In the genomic region with DNA sequence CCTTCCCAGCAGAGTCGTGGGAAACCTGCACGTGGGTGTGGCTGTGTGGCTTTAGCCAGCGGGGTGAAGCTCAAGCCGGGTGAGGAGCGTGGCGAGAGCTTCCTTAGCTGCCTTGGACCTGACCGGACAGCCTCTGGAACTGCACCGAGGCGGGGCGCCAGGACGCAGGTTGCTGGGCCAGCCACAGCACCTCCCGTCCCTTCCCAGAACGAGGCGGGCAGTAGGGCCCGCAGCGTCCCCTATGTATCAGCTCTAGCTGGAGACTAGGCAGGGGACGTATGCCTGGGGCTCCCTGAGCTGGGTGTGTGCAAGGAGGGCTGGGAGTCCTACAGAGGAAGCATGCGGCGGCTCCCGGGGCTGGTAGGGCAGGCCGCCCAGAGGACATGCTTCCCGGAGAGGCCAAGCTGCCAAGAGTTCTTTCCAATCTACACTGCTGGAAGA, we compare ENCODE assay signal across 8 mouse cellular contexts. TPM values are rescaled to one million over a fixed set of nuclear protein-coding genes. Genes with fewer than 3 reads are reported as not detected.
A peak's percentile ranks its signal among the peaks of the same experiment; 100 is the strongest.
DNase-seq lines count a peak whose midpoint lies in the region; ATAC-seq and TF ChIP-seq lines count a peak whose summit lies in the region.

No protein-coding gene starts in this region.

- ATAC-seq in forebrain, postnatal 0 days: peak; percentile 75
- peak; percentile 53 for ATAC-seq in megakaryocyte progenitor cell, adult 5-6 weeks (replicated peaks; ENCODE audit: poor library complexity)
- ATAC-seq in monocyte, adult 5-6 weeks (replicated peaks; ENCODE audit: insufficient number of reproducible peaks, low FRiP score, low TSS enrichment, poor library complexity, severe bottlenecking): no peak

- in situ Hi-C loops in ES-E14 (cut with MboI; ENCODE audit: low sequenced_read_pairs in 2 of 2, unreplicated experiment in 2 of 2): no loop called here

- peak overlapping the region; percentile 33 to 68 for H3K4me3 ChIP-seq in ES-E14 (ENCODE audit: insufficient read depth in 1 of 2, low read depth in 1 of 2, low read length in 2 of 2, poor library complexity in 1 of 2, severe bottlenecking in 1 of 2)
- H3K4me3 ChIP-seq in forebrain, postnatal 0 days (ENCODE audit: low read depth, low read length): peak overlapping the region; percentile 62
- H3K4me3 ChIP-seq in limb, embryonic 10.5 days: peak overlapping the region; percentile 63

- WGBS in forebrain, postnatal 0 days: 3% methylated on average over 22 of the region's 22 CpGs
- under 1% methylated on average over 22 of the region's 22 CpGs for WGBS in limb, embryonic 10.5 days

- H3K9me3 ChIP-seq in ES-E14 (ENCODE audit: control insufficient read depth, insufficient read depth, low read depth, low read length): no peaks in the 10 kb centered on the region
- H3K9me3 ChIP-seq in forebrain, postnatal 0 days (ENCODE audit: low read length): no peaks in the 10 kb centered on the region
- no peaks in the 10 kb centered on the region for H3K9me3 ChIP-seq in limb, embryonic 10.5 days (replicated peaks)

- peaks cover 8% of the 10 kb centered on the region for H3K27me3 ChIP-seq in forebrain, postnatal 0 days (ENCODE audit: insufficient read depth, low read length)
- H3K27me3 ChIP-seq in limb, embryonic 10.5 days (ENCODE audit: low read depth, poor library complexity, severe bottlenecking): peaks cover 76% of the 10 kb centered on the region

- peaks cover 7 to 28% of the 10 kb centered on the region in 2 experiments; a peak in 3 of 4 replicates for H3K4me1 ChIP-seq in ES-E14 (ENCODE audit: control insufficient read depth in 2 of 2, insufficient read depth in 2 of 2, low read length in 2 of 2, poor library complexity in 1 of 2)
- H3K4me1 ChIP-seq in forebrain, postnatal 0 days (ENCODE audit: insufficient read depth): peaks cover 18% of the 10 kb centered on the region
- H3K4me1 ChIP-seq in limb, embryonic 10.5 days: peaks cover 40% of the 10 kb centered on the region

- peak overlapping the region; percentile 96 for H3K4me2 ChIP-seq in forebrain, postnatal 0 days (ENCODE audit: low read depth)

- intact Hi-C loops in heart, postnatal 36 days (cut with DNase I): loop anchor here (2.0 to 5.0 kb wide), 3 partner anchors 33 to 155 kb away; no protein-coding TSS in a partner anchor

- peak; percentile 54 for TF ChIP-seq CTCF in forebrain, postnatal 0 days (IDR thresholded peaks at IDR 0.05; ENCODE audit: low read depth)

- no peak overlapping the region; the same call in 1 of the 2 replicates for H3K27ac ChIP-seq in ES-E14 (ENCODE audit: insufficient read depth, low read depth, low read length, poor library complexity, severe bottlenecking)
- no peak overlapping the region for H3K27ac ChIP-seq in forebrain, postnatal 0 days (ENCODE audit: low read depth, low read length)
- H3K27ac ChIP-seq in limb, embryonic 10.5 days: peak overlapping the region; percentile 32

- DNase-seq in ES-E14 (ENCODE audit: low read depth, low spot score): no peak
- peak; percentile 68 to 71 for DNase-seq in cerebellum, adult 18-20 months
- peak; percentile 51 for DNase-seq in forebrain, postnatal 0 days
- peak; percentile 69 to 77 for DNase-seq in heart, postnatal 36 days
- DNase-seq in limb, embryonic 10.5 days (ENCODE audit: low spot score): peak; percentile 76
- peak; percentile 42 for DNase-seq in right cerebral cortex, postnatal 25 days

- H3K9ac ChIP-seq in ES-E14 (ENCODE audit: insufficient read depth, low read depth, low read length, poor library complexity, severe bottlenecking): no peak overlapping the region
- H3K9ac ChIP-seq in forebrain, postnatal 0 days: peak overlapping the region; percentile 58

- peaks cover 9% of the 10 kb centered on the region; the same call in 1 of the 2 replicates for H3K36me3 ChIP-seq in ES-E14 (ENCODE audit: control insufficient read depth, insufficient read depth, low read length, poor library complexity, severe bottlenecking)
- peaks cover 17% of the 10 kb centered on the region for H3K36me3 ChIP-seq in forebrain, postnatal 0 days (ENCODE audit: insufficient read depth)
- peaks cover 32% of the 10 kb centered on the region for H3K36me3 ChIP-seq in limb, embryonic 10.5 days

TF ChIP-seq in ES-E14, 5 proteins besides CTCF, POLR2A, EP300 and RAD21:
- no peak for TF ChIP-seq CHD2 (IDR thresholded peaks at IDR 0.05; ENCODE audit: low read depth, low read length)
- no peak for TF ChIP-seq MAFK (IDR thresholded peaks at IDR 0.05; ENCODE audit: insufficient read depth, low read depth, low read length)
- no peak for TF ChIP-seq ZNF384 (IDR thresholded peaks at IDR 0.05; ENCODE audit: low read depth, low read length)
- TF ChIP-seq HCFC1 (IDR thresholded peaks at IDR 0.05; ENCODE audit: borderline replicate concordance, insufficient read depth, low read length): no peak
- TF ChIP-seq ZC3H11A (IDR thresholded peaks at IDR 0.05; ENCODE audit: borderline replicate concordance, low read depth, low read length): no peak

RNA-seq across cellular contexts. Expression of gene Has3, which starts 1.9 kb away (rescaled TPM):
- 4.4 and 5.0 TPM in 2 replicates for total RNA-seq in ES-E14 (2012; rRNA removed)
- total RNA-seq in forebrain, postnatal 0 days (2014; rRNA removed): 18.1 and 19.7 TPM in 2 replicates
- 0.77 and 0.86 TPM in 2 replicates for polyA plus RNA-seq in forebrain, postnatal 0 days (2015; fragmentation: Nextera tagmentation; extraction: Ambion mirVana)
- 1 to 10 TPM; 1.4 to 1.5 TPM for total RNA-seq in heart, postnatal 36 days (2021)
- 0.06 and 0.13 TPM in 2 replicates for polyA plus RNA-seq in limb, embryonic 10.5 days (2016; fragmentation: Nextera tagmentation; extraction: Ambion mirVana)
- total RNA-seq in megakaryocyte progenitor cell, adult 5-6 weeks (2015): not detected in 2 replicates
- 0.37 and 0.54 TPM in 2 replicates for total RNA-seq in megakaryocyte progenitor cell, adult 5-6 weeks (2017)
- total RNA-seq in monocyte, adult 5-6 weeks (2017): 0.32 to 1.6 TPM (median 1.4 TPM) in 3 replicates

RNA-seq across cellular contexts. Expression of gene Utp4, which starts 21.5 kb away (rescaled TPM):
- total RNA-seq in ES-E14 (2012; rRNA removed): 87.5 and 118 TPM in 2 replicates
- total RNA-seq in forebrain, postnatal 0 days (2014; rRNA removed): 22.2 and 23.2 TPM in 2 replicates
- polyA plus RNA-seq in forebrain, postnatal 0 days (2015; fragmentation: Nextera tagmentation; extraction: Ambion mirVana): 26.9 and 30.4 TPM in 2 replicates
- total RNA-seq in heart, postnatal 36 days (2021): 10 to 100 TPM; 20.2 to 22.2 TPM
- polyA plus RNA-seq in limb, embryonic 10.5 days (2016; fragmentation: Nextera tagmentation; extraction: Ambion mirVana): 84.7 and 107 TPM in 2 replicates
- total RNA-seq in megakaryocyte progenitor cell, adult 5-6 weeks (2015): 66.8 and 76.6 TPM in 2 replicates
- total RNA-seq in megakaryocyte progenitor cell, adult 5-6 weeks (2017): 47.4 and 53.2 TPM in 2 replicates
- total RNA-seq in monocyte, adult 5-6 weeks (2017): 11.8 to 14.7 TPM (median 13.0 TPM) in 3 replicates
